Mouse (Mus musculus): ENCODE results near the gene Tmem185b.

DNA sequence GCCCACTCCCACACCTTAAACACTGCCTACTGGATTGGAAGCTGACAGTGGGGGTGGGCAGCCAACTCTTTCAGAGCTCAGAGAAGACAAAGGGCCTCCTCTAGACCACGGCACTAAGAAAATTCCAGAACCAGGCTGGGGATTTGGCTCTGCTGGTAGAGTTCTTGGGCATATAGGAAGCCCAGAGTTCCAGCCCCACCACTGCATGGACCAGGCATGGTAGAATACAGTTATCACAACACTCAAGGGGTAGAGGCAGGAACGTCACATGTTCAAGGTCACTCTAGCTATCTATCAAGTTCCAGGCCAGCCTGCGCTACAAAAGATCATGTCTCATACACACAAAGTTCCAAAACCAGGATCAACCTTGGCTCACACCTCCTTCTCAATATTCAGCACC is 22.8 kb upstream of the Tmem185b start:
- TF ChIP-seq CTCF (IDR thresholded peaks at IDR 0.05; ENCODE audit: extremely low read depth, insufficient read depth, insufficient read length, insufficient replicate concordance): no peak
- TF ChIP-seq POLR2A (IDR thresholded peaks at IDR 0.05; ENCODE audit: low read depth, low read length): no peak
